Mouse (Mus musculus) cerebellum, adult 2 months (tissue): ENCODE measurements around the gene Shprh.

Experiments
- CTCF ChIP-seq: fragments of 200-500 bp; IDR thresholded peaks from 2 replicates; pipeline ENCODE4 v1.5.1; 2011; ENCODE audit warnings: low read depth, mild to moderate bottlenecking, control low read depth, low read length, moderate library complexity, borderline replicate concordance; ENCODE audit not compliant: insufficient read depth
- POLR2A ChIP-seq: fragments of 200-500 bp; IDR thresholded peaks from 2 replicates; pipeline ENCODE4 v1.6.1; 2011; ENCODE audit warnings: low read length, control low read depth, borderline replicate concordance; ENCODE audit not compliant: insufficient read depth

- TF ChIP-seq CTCF (no peak), POLR2A (no peak)
These were observed 7.8 kb downstream of the Shprh start for GRCm38 (mm10) chr10:11157039-11157438.
